Mouse (Mus musculus) embryo, embryonic 10 days (tissue): ENCODE measurements at regions not wholly inside any gene's neighbourhood (a gene's known extent, or its start where the extent isn't known, plus 50 kb on each side); places are given as distances from the start of the nearest gene placed in this dataset.
A peak's percentile ranks its signal among the peaks of the same experiment; 100 is the strongest.
"Not testable (repeated sequence)": the region's sequence is repeated elsewhere in the genome, so short reads cannot be mapped to it uniquely, and the experiment has no call there.

Source experiments
- DNase-seq: peaks from one replicate; pipeline ENCODE4 v3.0.0-alpha.2; 2015; ENCODE audit warnings: low spot score

DNA sequence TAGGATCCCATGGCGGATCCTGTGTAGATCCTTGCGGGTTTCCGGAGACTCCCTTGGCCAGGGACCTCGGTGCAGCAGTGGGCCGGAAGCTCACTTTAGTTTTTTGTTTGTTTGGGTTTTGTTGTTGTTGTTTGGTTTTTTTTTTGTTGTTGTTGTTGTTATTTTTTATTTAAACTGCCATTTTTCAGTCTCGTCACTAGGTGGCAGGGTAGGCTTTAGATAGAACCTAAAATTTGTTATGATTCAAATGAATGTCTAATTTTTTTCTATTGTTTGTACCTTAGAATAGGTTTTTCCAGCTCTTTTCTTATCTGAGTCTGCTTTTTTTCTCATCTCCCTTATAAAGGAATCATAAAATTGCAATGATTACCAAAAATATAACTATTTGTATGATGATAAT lies 834.4 kb upstream of the Tacstd2 start:
- no peak for DNase-seq

DNA sequence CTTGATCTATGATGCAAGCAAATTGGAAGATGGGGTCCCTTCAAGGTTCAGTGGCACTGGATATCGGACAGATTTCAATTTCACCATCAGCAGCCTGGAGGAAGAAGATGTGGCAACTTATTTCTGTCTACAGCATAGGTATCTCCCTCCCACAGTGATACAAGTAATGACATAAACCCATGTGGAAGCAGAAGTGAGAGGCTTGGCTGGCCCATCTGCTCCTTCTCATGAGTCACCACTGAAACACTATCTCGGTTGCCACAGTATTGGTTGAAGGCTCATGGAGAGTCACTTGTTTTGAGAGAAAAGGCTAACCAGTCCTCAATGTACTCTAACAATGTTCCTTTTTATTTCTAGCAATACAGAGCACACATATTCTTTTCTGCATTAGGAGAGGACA lies 804.2 kb upstream of the Tacstd2 start:
- DNase-seq = no peak

DNA sequence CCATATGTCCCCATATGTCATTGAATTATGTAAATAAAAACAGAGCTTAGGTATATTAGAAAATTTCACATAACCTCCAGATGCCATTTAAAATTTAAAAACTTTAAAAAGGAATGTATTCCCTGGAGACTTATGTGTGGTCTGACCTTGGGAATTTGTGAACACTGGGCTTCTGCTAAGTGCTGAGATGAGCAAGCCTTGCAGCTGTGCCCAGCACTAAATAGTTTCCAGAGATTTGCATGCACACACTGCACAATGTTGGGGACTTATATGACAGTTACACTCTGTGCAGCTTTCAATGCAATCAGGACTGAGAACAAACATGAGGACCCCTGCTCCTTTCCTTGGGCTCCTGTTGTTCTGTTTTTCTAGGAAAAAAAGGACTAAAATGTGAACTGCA lies 803.6 kb upstream of the Tacstd2 start:
- not testable (repeated sequence) for DNase-seq

DNA sequence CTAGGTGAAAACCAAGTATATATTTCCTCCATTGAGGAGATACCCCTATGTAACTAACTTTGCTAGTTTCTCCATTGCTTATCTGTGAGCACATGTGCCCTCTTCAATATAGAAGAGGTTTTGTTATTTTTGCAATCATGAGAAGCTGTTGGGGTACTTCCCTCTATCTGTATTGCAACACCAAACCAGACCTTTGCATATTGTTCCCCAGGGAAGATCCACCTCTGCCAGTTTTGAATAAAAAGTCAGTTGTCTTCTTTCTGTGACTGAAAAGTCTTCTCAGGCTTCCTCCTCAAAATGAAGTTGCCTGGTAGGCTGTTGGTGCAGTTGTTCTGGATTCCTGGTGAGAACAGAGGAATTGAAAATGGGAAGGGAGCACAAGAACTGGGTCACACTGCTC lies 775.8 kb upstream of the Tacstd2 start:
- DNase-seq = no peak

DNA sequence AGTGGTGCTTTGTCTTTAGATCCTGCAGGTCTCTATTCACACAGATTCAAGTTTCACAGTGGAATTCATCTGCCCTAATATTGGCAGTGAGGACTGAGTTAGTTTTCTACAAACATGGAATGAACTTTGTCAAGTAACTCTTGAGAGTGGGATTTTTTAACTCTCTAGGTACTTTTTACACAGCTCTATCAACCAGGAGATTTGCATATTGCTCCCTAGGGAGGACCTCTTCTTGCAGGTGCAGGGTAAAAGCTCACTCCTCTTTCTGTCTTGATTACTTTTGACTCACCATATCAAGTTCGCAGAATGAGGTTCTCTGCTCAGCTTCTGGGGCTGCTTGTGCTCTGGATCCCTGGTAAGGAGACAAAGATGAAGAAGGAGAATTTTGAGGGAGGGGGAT lies 766.5 kb upstream of the Tacstd2 start:
- no peak for DNase-seq

DNA sequence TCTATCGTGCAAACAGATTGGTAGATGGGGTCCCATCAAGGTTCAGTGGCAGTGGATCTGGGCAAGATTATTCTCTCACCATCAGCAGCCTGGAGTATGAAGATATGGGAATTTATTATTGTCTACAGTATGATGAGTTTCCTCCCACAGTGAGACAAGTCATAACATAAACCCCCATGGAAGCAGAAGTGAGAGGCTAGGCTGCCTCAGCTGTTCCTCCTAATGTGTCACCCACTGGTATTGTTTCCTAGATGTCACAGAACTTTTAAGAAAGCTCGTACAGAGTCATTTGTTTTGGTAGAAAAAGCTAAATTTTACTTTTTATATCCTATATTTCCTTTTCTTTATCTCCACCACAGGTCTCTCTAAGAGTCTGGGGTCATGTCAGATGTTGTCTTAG lies 721.1 kb upstream of the Tacstd2 start:
- no peak for DNase-seq

DNA sequence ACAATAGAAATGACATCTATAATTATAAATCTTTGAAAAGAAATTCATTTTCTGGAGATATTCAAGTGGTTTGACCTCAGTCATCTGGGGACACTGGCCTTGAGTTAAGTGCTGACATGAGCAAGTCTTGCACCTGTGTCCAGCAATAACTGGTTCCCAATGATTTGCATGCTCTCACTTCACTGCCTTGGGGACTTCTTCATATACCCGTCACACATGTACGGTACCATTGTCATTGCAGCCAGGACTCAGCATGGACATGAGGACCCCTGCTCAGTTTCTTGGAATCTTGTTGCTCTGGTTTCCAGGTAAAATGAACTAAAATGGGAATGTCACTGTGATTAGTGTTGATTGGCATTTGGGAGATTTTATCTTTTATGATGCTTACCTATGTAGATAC lies 720.6 kb upstream of the Tacstd2 start:
- no peak for DNase-seq

DNA sequence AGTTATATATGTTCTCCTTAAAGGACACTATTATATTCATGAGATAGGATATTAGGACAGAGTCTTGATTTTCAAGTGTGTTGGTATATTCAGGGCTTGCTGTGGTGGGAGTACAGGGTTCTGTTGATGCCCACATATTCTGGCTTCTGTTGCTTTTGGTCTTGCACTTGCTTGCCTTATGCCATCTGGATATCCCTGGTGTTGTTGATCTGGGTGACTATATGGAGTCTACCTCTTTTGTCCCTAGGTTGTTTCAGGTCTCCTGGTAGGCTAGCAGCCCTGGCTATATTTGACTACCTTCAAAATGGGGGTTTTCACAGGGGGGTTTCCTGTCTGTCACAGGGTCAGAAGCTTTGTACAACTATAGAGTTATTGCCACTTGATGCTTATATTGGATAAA lies 717.1 kb upstream of the Tacstd2 start:
- no peak for DNase-seq

DNA sequence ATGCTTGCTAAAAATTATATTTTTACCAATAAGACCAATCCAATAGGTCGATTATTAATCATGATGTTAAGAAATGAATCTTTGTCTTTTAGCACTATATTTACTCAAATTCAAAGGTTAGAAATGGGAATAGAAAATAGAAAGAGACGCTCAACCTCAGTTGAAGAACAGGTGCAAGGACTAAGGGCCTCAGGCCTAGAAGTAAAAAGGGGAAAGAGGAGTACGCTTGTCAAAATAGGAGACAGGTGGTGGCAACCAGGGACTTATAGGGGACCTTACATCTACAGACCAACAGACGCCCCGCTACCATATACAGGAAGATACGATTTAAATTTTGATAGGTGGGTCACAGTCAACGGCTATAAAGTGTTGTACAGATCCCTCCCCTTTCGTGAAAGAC lies 715.7 kb upstream of the Tacstd2 start:
- DNase-seq = not testable (repeated sequence)

DNA sequence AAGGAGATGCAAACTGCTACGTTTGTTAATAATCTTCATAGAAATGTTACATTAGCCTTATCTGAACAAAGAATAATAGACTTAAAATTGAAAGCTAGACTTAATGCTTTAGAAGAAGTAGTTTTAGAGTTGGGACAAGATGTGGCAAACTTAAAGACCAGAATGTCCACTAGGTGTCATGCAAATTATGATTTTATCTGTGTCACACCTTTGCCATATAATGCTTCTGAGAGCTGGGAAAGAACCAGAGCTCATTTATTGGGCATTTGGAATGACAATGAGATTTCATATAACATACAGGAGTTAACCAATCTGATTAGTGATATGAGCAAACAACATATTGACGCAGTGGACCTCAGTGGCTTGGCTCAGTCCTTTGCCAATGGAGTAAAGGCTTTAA lies 714.8 kb upstream of the Tacstd2 start:
- DNase-seq = not testable (repeated sequence)

DNA sequence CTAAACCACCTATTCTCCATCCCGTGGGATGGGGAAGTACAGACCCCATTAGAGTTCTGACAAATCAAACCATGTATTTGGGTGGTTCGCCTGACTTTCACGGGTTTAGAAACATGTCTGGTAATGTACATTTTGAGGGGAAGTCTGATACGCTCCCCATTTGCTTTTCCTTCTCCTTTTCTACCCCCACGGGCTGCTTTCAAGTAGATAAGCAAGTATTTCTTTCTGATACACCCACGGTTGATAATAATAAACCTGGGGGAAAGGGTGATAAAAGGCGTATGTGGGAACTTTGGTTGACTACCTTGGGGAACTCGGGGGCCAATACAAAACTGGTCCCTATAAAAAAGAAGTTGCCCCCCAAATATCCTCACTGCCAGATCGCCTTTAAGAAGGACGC lies 713.7 kb upstream of the Tacstd2 start:
- DNase-seq = not testable (repeated sequence)

DNA sequence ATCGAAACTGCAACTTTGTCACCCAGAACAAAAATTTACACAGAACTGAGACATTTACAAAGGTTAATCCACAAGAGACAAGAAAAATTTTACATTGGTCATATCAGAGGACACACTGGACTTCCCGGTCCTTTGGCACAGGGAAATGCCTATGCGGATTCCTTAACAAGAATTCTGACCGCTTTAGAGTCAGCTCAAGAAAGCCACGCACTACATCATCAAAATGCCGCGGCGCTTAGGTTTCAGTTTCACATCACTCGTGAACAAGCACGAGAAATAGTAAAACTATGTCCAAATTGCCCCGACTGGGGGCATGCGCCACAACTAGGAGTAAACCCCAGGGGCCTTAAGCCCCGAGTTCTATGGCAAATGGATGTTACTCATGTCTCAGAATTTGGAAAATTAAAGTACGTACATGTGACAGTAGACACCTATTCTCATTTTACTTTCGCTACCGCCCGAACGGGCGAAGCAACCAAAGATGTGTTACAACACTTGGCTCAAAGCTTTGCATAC lies 712.5 kb upstream of the Tacstd2 start:
- not testable (repeated sequence) for DNase-seq

DNA sequence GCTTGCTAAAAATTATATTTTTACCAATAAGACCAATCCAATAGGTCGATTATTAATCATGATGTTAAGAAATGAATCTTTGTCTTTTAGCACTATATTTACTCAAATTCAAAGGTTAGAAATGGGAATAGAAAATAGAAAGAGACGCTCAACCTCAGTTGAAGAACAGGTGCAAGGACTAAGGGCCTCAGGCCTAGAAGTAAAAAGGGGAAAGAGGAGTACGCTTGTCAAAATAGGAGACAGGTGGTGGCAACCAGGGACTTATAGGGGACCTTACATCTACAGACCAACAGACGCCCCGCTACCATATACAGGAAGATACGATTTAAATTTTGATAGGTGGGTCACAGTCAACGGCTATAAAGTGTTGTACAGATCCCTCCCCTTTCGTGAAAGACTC lies 707.2 kb upstream of the Tacstd2 start:
- not testable (repeated sequence) for DNase-seq

DNA sequence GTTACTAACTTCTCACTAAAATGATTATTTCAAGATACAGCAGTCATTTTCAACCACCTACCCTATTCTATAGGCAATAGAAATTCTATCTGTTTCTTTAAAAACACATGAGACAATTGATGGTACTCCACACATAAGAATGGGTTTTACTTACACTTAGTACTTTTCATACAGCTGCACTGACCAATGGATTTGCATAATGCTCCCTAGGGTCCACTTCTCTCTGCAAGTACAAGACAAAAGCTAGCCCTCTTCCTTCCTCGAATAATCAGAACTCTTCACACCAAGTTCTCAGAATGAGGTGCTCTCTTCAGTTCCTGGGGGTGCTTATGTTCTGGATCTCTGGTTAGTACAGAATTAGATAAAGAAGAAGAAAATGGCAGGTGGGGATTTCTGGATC lies 684.1 kb upstream of the Tacstd2 start:
- DNase-seq = no peak

DNA sequence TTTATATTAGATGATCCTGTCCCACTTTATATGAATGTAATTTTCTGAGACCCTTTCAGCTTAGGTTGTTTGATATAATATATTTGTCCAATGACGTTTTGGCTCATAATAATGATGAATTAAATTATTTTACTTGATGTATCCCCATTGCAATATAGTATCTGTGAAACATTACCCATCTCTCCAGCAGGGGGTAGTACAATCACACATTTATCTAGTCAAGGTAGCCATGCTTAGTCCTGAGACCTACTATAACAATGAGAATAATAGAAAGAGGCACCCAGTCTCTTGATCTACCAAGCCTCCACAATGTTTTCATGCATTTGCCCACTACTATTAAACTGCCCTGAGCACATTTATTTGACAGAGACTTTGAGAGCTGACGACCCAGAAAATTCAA lies 665.9 kb upstream of the Tacstd2 start:
- peak; percentile 5 for DNase-seq

DNA sequence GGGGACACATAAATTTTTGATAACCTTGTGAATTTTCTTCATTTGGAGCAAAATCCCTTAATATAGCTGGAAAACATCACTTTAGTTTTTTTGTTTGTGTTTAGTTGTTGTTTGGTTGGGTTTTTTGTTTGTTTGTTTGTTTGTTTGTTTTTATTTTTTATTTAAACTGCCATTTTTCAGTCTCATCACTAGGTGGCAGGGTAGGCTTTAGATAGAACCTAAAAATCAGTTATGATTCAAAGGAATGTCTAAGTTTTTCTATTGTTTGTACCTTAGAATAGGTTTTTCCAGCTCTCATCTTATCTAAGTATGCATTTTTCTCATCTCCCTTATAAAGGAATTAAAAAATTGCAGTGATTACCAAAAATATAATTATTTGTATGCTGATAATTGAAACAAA lies 662.4 kb upstream of the Tacstd2 start:
- DNase-seq = no peak

DNA sequence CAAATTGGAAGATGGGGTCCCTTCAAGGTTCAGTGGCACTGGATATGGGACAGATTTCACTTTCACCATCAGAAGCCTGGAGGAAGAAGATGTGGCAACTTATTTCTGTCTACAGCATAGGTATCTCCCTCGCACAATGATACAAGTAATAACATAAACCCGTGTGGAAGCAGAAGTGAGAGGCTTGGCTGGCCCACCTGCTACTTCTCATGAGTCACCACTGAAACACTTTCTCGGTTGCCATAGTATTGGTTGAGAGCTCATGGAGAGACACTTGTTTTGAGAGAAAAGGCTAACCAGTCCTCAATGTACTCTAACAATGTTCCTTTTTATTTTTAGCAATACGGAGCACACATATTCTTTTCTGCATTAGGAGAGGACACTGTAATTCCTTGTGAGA lies 629.2 kb upstream of the Tacstd2 start:
- no peak for DNase-seq

DNA sequence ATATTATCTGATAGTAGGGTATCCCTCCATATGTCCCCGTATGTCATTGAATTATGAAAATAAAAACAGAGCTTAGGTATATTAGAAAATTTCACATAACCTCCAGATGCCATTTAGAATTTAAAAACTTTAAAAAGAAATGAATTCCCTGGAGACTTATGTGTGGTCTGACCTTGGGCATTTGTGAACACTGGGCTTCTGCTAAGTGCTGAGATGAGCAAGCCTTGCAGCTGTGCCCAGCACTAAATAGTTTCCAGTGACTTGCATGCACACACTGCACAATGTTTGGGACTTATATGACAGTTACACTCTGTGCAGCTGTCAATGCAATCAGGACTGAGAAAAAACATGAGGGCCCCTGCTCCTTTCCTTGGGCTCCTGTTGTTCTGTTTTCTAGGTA lies 628.5 kb upstream of the Tacstd2 start:
- DNase-seq = not testable (repeated sequence)

DNA sequence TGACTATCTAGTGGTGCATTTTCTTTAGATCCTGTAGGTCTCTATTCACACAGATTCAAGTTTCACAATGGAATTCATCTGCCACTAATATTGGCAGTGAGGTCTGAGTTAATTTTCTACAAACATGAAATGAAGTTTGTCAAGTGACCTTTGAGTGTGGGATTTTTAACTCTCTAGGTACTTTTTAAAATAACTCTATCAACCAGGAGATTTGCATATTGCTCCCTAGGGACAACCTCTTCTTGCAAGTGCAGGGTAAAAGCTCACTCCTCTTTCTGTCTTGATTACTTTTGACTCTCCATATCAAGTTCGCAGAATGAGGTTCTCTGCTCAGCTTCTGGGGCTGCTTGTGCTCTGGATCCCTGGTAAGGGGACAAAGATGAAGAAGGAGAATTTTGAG lies 616.0 kb upstream of the Tacstd2 start:
- no peak for DNase-seq

DNA sequence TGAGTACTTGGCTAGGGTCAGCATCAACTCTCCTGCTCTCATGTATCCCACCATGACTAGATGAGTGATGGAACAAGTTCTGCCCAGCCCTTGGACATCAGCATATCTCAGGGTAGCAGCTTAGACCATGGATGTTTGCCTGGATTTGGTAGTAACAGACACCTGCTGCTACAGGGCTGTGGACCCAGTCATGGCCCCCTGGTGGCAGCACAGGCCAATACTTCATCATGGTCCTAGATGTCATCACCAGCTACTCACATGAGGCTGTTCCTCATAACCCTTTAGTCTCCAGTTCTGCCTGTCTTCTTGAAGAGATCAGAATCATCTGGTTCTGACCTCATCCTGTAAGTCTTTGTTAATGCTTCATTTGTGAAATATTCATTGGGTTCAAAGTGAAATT lies 566.9 kb upstream of the Tacstd2 start:
- DNase-seq = no peak
